Mouse (Mus musculus) heart, postnatal 10 days (tissue): Measurements from ENCODE around the gene Pkp3. TPM values are rescaled to one million over a fixed set of nuclear protein-coding genes. Genes with fewer than 3 reads are reported as not detected.
"Not testable (repeated sequence)": the region's sequence is repeated elsewhere in the genome, so short reads cannot be mapped to it uniquely, and the experiment has no call there.

Experiments
- DNase-seq, 2 experiments: peaks; one replicate each; pipeline ENCODE4 v3.0.0; 2021
- intact Hi-C: fragments of 180-260 bp; cut with DNase I; formaldehyde crosslinking; loops from one replicate; pipeline ENCODE4 v1.15.1; 2025
- total RNA-seq, 2 experiments: library from RNA; stranded (reverse); gene quantifications; 2 replicates each; pipeline ENCODE4 v1.2.3; 2021

Pkp3 gene
- under 1 TPM in 1 of 2 experiments, not detected in 1; 0.24 TPM for total RNA-seq

GRCm38 (mm10) chr7:141077841-141078240 is at the start of gene Pkp3:
Gene Pkp3, plus strand, starts transcription at chr7:141078218.
- intact Hi-C loops: no loop called here
- no peak for DNase-seq

GRCm38 (mm10) chr7:141028831-141029230 is 49.2 kb upstream of the Pkp3 start, which contains the start of gene Gm17387:
Gene Gm17387, plus strand, starts transcription at chr7:141029131.
- no peak for DNase-seq
- intact Hi-C loops: no loop called here

GRCm38 (mm10) chr7:141030390-141030789 is 47.6 kb upstream of the Pkp3 start:
- no peak for DNase-seq
- intact Hi-C loops: no loop called here

GRCm38 (mm10) chr7:141032458-141033167 is 45.4 kb upstream of the Pkp3 start:
- intact Hi-C loops: no loop called here

GRCm38 (mm10) chr7:141036624-141037023 is 41.4 kb upstream of the Pkp3 start:
- DNase-seq, intact Hi-C loops: not testable (repeated sequence)

More at GRCm38 (mm10) chr7:141032458-141033167, 45.4 kb upstream of the Pkp3 start:
- DNase-seq: no peak

- DNase-seq: no peak
- intact Hi-C loops: no loop called here
These were observed 39.7 kb upstream of the Pkp3 start for GRCm38 (mm10) chr7:141038090-141039032.

- intact Hi-C loops: no loop called here
- DNase-seq: no peak
These were observed 38.5 kb upstream of the Pkp3 start for GRCm38 (mm10) chr7:141039386-141040107.

- intact Hi-C loops: no loop called here
- DNase-seq: peak; percentile 16 to 20
These were observed 37.0 kb upstream of the Pkp3 start for GRCm38 (mm10) chr7:141040867-141041606.

- intact Hi-C loops: no loop called here
These were observed 36.4 kb upstream of the Pkp3 start for GRCm38 (mm10) chr7:141041661-141042060.

GRCm38 (mm10) chr7:141042539-141042938 is 35.5 kb upstream of the Pkp3 start:
- DNase-seq: no peak
- intact Hi-C loops: no loop called here

More at GRCm38 (mm10) chr7:141041661-141042060, 36.4 kb upstream of the Pkp3 start:
- DNase-seq: peak; percentile 88 to 89

- intact Hi-C loops: no loop called here
- peak; percentile 53 to 67 for DNase-seq
These were observed 31.0 kb upstream of the Pkp3 start for GRCm38 (mm10) chr7:141046931-141047580.

- intact Hi-C loops: loop anchor here (1.0 to 2.0 kb wide), 5 partner anchors 38 to 203 kb away; partner anchors contain the start of gene Scgb1c1
These were observed 30.3 kb upstream of the Pkp3 start for GRCm38 (mm10) chr7:141047581-141048225.

GRCm38 (mm10) chr7:141048226-141049218 is 29.5 kb upstream of the Pkp3 start:
- DNase-seq: peak; percentile 94 to 96
- intact Hi-C loops: loop anchor here (1.0 to 2.0 kb wide), 5 partner anchors 39 to 204 kb away; partner anchors contain the start of gene Scgb1c1

More at GRCm38 (mm10) chr7:141047581-141048225, 30.3 kb upstream of the Pkp3 start:
- DNase-seq: peak; percentile 89 to 90

- no peak for DNase-seq
- intact Hi-C loops: loop anchor here (2.0 kb wide), 1 partner anchor 205 kb away; the partner anchor contains the start of gene Scgb1c1
These were observed 28.7 kb upstream of the Pkp3 start for GRCm38 (mm10) chr7:141049326-141049725.

- intact Hi-C loops: no loop called here
- DNase-seq: no peak
These were observed 26.8 kb upstream of the Pkp3 start for GRCm38 (mm10) chr7:141051060-141051685.

GRCm38 (mm10) chr7:141052016-141052415 is 26.0 kb upstream of the Pkp3 start:
- intact Hi-C loops: no loop called here
- DNase-seq: no peak

GRCm38 (mm10) chr7:141052421-141052820 is 25.6 kb upstream of the Pkp3 start:
- DNase-seq: no peak
- intact Hi-C loops: no loop called here
